Mouse (Mus musculus): ENCODE measurements around the gene Lifr. TPM values are rescaled to one million over a fixed set of nuclear protein-coding genes. Genes with fewer than 3 reads are reported as not detected.

Lifr gene
- polyA plus RNA-seq, 1 experiment = 14.8 TPM

DNA sequence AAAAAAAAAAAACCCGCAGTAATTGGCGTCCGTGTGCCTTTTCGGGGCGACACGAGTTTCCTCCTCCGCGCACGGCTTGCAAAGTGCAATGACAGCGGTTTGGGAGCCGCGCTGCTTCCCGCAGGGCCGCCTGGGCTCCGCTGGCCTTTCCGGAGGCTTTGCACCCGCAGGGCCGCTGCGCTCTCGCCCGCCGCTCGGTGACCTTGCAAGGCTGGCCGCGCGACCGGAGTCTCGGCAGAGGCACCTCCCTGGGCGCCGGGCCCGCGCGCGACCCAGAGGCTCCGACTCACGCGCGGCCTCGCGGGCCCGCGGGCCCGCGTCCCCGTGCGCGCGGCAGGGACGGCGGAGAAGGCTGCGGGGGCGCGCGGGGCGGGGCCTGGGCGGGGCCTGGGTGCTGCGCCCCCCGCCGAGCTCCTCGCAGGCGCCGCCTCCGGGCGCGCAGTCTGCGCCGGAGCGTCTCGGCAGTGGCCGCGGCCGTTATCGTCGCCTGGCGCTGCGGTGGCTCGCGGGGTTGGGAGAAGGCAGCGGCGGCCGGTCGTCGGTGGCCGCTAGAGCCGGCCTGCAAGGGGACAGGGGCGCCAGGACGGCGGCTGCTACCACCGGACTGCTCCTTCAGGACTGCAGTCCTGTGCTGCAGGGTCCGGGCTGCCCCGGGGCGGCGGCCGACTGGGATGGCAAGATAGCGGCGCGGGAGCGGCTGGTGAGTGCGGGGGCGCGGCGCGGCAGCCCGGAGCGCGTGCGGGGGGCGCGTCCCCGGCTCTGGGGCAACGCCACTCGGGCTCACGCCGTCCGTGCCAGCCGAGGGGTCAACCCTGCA lies 38.9 kb downstream of the Lifr start:
- peaks cover 42% of the 10 kb centered on the region for H3K79me2 ChIP-seq (ENCODE audit: control insufficient read depth, insufficient read depth)
- peak overlapping the region; percentile 89 for H3K4me2 ChIP-seq (ENCODE audit: low read depth)
- H3K4me3 ChIP-seq = peak overlapping the region; percentile 33
- no peaks in the 10 kb centered on the region for H3K27me3 ChIP-seq (ENCODE audit: control insufficient read depth, insufficient read depth, insufficient read length)
- H3ac ChIP-seq (ENCODE audit: control insufficient read depth, insufficient read length) = peak overlapping the region; percentile 73
- H3K36me3 ChIP-seq (ENCODE audit: control insufficient read depth, insufficient read depth) = peaks cover 6% of the 10 kb centered on the region
- TF ChIP-seq E2F4 (IDR thresholded peaks at IDR 0.05; ENCODE audit: insufficient read depth) (no peak), POLR2AphosphoS2 (IDR thresholded peaks at IDR 0.05; ENCODE audit: insufficient read length, low read depth) (peak; percentile 94), USF1 (IDR thresholded peaks at IDR 0.05; ENCODE audit: low read depth) (no peak), MYOG (IDR thresholded peaks at IDR 0.05; ENCODE audit: control insufficient read depth in 1 of 3, insufficient read depth in 1 of 3, insufficient read length in 2 of 3, low read depth in 2 of 3) (peak in 2 of 3 experiments; percentile 16 to 41), SRF (IDR thresholded peaks at IDR 0.05; ENCODE audit: control insufficient read depth, insufficient read length, low read depth) (no peak), REST (IDR thresholded peaks at IDR 0.05; ENCODE audit: insufficient read depth, insufficient read length) (peak; percentile 23), MYOD1 (IDR thresholded peaks at IDR 0.05; ENCODE audit: control insufficient read depth in 1 of 3, insufficient read length in 2 of 3, low read depth in 2 of 3) (peak in 1 of 3 experiments; percentile 18), POLR2A (IDR thresholded peaks at IDR 0.05; ENCODE audit: insufficient read length, low read depth) (peak; percentile 94), CEBPB (IDR thresholded peaks at IDR 0.05; ENCODE audit: insufficient read depth, poor library complexity, severe bottlenecking) (no peak), TCF12 (IDR thresholded peaks at IDR 0.05; ENCODE audit: insufficient read depth, poor library complexity, severe bottlenecking) (no peak), TCF3 (IDR thresholded peaks at IDR 0.05; ENCODE audit: insufficient read length, low read depth) (no peak), MAX (IDR thresholded peaks at IDR 0.05; ENCODE audit: low read depth) (no peak)

DNA sequence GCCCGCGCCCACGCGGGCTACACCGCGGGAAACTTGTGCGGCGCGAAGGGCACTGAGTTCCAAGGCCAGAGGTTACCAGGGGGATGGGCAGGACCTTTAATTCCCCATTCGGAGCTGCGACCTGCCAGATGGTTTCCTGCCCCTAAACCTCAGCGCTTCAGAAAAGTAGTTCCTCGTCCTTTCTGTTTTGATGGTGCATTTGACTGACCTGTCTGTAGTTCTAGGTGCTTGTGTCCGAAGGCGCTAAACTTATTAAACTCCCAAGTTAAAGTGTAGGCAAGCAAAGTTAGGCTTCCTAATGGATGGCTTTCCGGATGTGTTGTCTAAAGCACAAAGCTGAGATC lies 39.5 kb downstream of the Lifr start:
- peak overlapping the region; percentile 33 for H3K4me3 ChIP-seq
- H3K79me2 ChIP-seq (ENCODE audit: control insufficient read depth, insufficient read depth) = peaks cover 46% of the 10 kb centered on the region
- no peaks in the 10 kb centered on the region for H3K27me3 ChIP-seq (ENCODE audit: control insufficient read depth, insufficient read depth, insufficient read length)
- H3ac ChIP-seq (ENCODE audit: control insufficient read depth, insufficient read length) = peak overlapping the region; percentile 73
- peaks cover 6% of the 10 kb centered on the region for H3K36me3 ChIP-seq (ENCODE audit: control insufficient read depth, insufficient read depth)
- H3K4me2 ChIP-seq (ENCODE audit: low read depth) = peak overlapping the region; percentile 89
- TF ChIP-seq MYOD1 (IDR thresholded peaks at IDR 0.05; ENCODE audit: control insufficient read depth in 1 of 3, insufficient read length in 2 of 3, low read depth in 2 of 3) (no peak), MYOG (IDR thresholded peaks at IDR 0.05; ENCODE audit: control insufficient read depth in 1 of 3, insufficient read depth in 1 of 3, insufficient read length in 2 of 3, low read depth in 2 of 3) (no peak), MAX (IDR thresholded peaks at IDR 0.05; ENCODE audit: low read depth) (no peak), SRF (IDR thresholded peaks at IDR 0.05; ENCODE audit: control insufficient read depth, insufficient read length, low read depth) (no peak), TCF3 (IDR thresholded peaks at IDR 0.05; ENCODE audit: insufficient read length, low read depth) (no peak), TCF12 (IDR thresholded peaks at IDR 0.05; ENCODE audit: insufficient read depth, poor library complexity, severe bottlenecking) (no peak), POLR2AphosphoS2 (IDR thresholded peaks at IDR 0.05; ENCODE audit: insufficient read length, low read depth) (no peak), CEBPB (IDR thresholded peaks at IDR 0.05; ENCODE audit: insufficient read depth, poor library complexity, severe bottlenecking) (no peak), USF1 (IDR thresholded peaks at IDR 0.05; ENCODE audit: low read depth) (no peak), REST (IDR thresholded peaks at IDR 0.05; ENCODE audit: insufficient read depth, insufficient read length) (no peak), POLR2A (IDR thresholded peaks at IDR 0.05; ENCODE audit: insufficient read length, low read depth) (no peak), E2F4 (IDR thresholded peaks at IDR 0.05; ENCODE audit: insufficient read depth) (no peak)

DNA sequence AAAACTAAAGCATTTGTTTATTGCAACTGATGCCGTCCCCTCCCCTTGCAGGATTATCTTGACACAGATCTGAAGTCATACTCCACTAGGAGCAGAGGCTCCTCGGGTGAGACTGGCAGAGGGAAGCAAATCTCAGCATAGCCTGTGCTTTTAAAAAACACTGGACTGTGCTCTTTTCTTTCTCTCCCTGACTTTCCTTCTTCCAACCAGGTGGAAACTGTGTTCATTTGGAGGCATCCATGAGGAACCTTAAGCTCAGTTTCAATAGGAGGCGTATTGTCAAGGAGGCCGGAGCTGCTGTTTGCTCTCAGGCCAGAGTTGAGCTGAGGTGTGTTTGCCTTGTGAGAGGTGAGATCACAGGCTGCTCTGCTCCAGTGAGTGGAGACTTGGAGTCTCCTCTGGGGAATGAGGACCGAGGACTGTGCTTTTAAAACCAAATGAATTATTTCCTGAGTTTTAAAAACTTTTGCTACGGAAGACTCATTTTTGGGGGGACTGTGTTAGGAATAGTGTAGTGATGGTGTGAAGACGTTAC lies 40.3 kb downstream of the Lifr start:
- TF ChIP-seq MYOD1 (IDR thresholded peaks at IDR 0.05; ENCODE audit: control insufficient read depth in 1 of 3, insufficient read length in 2 of 3, low read depth in 2 of 3) = no peak
- TF ChIP-seq REST (IDR thresholded peaks at IDR 0.05; ENCODE audit: insufficient read depth, insufficient read length) = no peak
- TF ChIP-seq POLR2AphosphoS2 (IDR thresholded peaks at IDR 0.05; ENCODE audit: insufficient read length, low read depth) = no peak
- Histone ChIP-seq H3ac (ENCODE audit: control insufficient read depth, insufficient read length) (peak overlapping the region; percentile 73), H3K4me2 (ENCODE audit: low read depth) (peak overlapping the region; percentile 89), H3K27me3 (ENCODE audit: control insufficient read depth, insufficient read depth, insufficient read length) (no peaks in the 10 kb centered on the region), H3K4me3 (peak overlapping the region; percentile 33), H3K79me2 (ENCODE audit: control insufficient read depth, insufficient read depth) (peaks cover 46% of the 10 kb centered on the region), H3K36me3 (ENCODE audit: control insufficient read depth, insufficient read depth) (peaks cover 6% of the 10 kb centered on the region)

DNA sequence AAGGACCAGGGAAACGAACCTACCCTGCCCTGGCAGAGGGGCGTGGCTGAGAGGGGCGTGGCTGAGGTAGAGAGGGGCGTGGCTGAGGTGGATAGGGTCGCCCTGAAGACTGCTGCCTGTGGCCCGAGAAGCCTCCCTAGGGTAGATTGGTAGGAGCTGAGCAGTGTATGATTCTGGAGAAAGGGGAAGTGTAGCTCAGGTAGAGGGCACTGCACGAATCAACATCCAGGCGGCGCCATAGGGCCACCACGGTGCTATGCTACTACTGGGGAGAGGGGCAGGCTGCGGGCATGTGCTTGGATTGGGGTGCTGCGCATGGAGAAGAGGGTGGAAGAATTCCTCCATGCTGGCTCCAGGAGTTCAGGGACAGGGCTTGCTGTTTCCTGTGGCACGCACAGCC lies 42.3 kb downstream of the Lifr start:
- TF ChIP-seq USF1 (IDR thresholded peaks at IDR 0.05; ENCODE audit: low read depth) (no peak), REST (IDR thresholded peaks at IDR 0.05; ENCODE audit: insufficient read depth, insufficient read length) (no peak)
- Histone ChIP-seq H3K36me3 (ENCODE audit: control insufficient read depth, insufficient read depth) (peaks cover 6% of the 10 kb centered on the region), H3ac (ENCODE audit: control insufficient read depth, insufficient read length) (no peak overlapping the region), H3K4me2 (ENCODE audit: low read depth) (no peak overlapping the region), H3K79me2 (ENCODE audit: control insufficient read depth, insufficient read depth) (peaks cover 58% of the 10 kb centered on the region), H3K27me3 (ENCODE audit: control insufficient read depth, insufficient read depth, insufficient read length) (no peaks in the 10 kb centered on the region), H3K4me3 (no peak overlapping the region)

DNA sequence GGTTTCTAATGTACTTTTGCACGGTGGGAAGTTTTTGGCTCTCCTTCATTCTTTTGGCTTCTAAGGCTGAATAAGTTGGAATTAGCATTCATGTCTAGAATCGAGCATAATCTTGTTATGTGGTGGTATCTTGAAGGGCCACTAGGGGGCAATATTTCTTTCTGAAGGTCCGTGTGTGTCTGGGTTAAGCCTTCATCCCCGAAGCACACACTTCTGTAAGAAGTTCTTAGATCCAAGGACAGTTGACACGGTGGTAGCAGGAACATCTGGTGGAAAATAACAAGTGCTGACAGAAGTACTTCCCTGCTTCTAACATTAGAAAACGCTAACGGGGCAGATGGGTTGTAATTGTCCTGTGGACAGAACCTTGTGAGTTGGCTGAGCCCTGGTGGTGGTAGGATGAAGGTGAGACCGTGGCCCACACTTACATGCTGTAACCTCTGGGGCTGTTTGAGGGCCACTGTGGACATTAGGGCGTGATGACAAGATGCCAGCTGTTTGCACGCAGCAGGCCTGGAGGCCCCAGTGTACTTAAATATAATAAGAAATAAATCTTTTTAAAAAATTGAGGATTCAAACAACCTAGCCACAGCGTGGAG lies 44.1 kb downstream of the Lifr start:
- H3K27me3 ChIP-seq (ENCODE audit: control insufficient read depth, insufficient read depth, insufficient read length) = no peaks in the 10 kb centered on the region
- no peak overlapping the region for H3K4me3 ChIP-seq
- H3K4me2 ChIP-seq (ENCODE audit: low read depth) = no peak overlapping the region
- TF ChIP-seq USF1 (IDR thresholded peaks at IDR 0.05; ENCODE audit: low read depth) (no peak), MYOD1 (IDR thresholded peaks at IDR 0.05; ENCODE audit: control insufficient read depth in 1 of 3, insufficient read length in 2 of 3, low read depth in 2 of 3) (peak in 1 of 3 experiments; percentile 11), SRF (IDR thresholded peaks at IDR 0.05; ENCODE audit: control insufficient read depth, insufficient read length, low read depth) (no peak)
- H3ac ChIP-seq (ENCODE audit: control insufficient read depth, insufficient read length) = no peak overlapping the region
- peaks cover 75% of the 10 kb centered on the region for H3K79me2 ChIP-seq (ENCODE audit: control insufficient read depth, insufficient read depth)
- H3K36me3 ChIP-seq (ENCODE audit: control insufficient read depth, insufficient read depth) = peaks cover 12% of the 10 kb centered on the region

Data from myocyte (in vitro differentiated cells).